Mouse (Mus musculus) embryonic fibroblast, embryonic 13.5 days (primary cell): ENCODE measurements around the gene Scamp4. TPM values are rescaled to one million over a fixed set of nuclear protein-coding genes. Genes with fewer than 3 reads are reported as not detected.

Source experiments
- H3K27ac ChIP-seq: 2 replicates; pipeline ENCODE4 v1.5.1; 2012; ENCODE audit warnings: low read length, control low read depth, inconsistent platforms; ENCODE audit not compliant: insufficient read depth
- H3K4me1 ChIP-seq: 2 replicates; pipeline ENCODE4 v1.6.1; 2011; ENCODE audit warnings: low read length; ENCODE audit not compliant: control insufficient read depth, insufficient read depth
- H3K4me3 ChIP-seq: 2 replicates; pipeline ENCODE4 v1.5.1; 2011; ENCODE audit warnings: mild to moderate bottlenecking, control low read depth, low read length; ENCODE audit not compliant: insufficient read depth
- CTCF ChIP-seq: IDR thresholded peaks from 2 replicates; pipeline ENCODE4 v1.5.1; 2011; ENCODE audit warnings: mild to moderate bottlenecking, control low read depth, low read length, moderate library complexity, borderline replicate concordance; ENCODE audit not compliant: insufficient read depth
- POLR2A ChIP-seq: IDR thresholded peaks from 2 replicates; pipeline ENCODE4 v1.6.1; 2011; ENCODE audit warnings: low read depth, mild to moderate bottlenecking, control low read depth, low read length, moderate library complexity
- polyA plus RNA-seq: library from polyadenylated mRNA; stranded (reverse); fragments of >200 nt; gene quantifications from 2 replicates; pipeline ENCODE4 v1.2.4, GENCODE M21; 2011; ENCODE audit warnings: low read depth; ENCODE audit not compliant: missing spikeins, insufficient read length

Gene Scamp4
- polyA plus RNA-seq, 1 experiment = 62.2 TPM

- Histone ChIP-seq H3K4me1 (peaks cover 3% of the 10 kb centered on the region), H3K27ac (peak within 1 kb of the TSS; percentile 74), H3K4me3 (peak within 1 kb of the TSS; percentile 84)
- TF ChIP-seq POLR2A (peak; percentile 68; the same call in 1 of the 2 replicates), CTCF (no peak)
These were observed 54.4 kb downstream of the Scamp4 start, which contains the start of gene Btbd2 for GRCm38 (mm10) chr10:80656863-80657623. Gene Btbd2 (minus strand): TSS chr10:80657071.

GRCm38 (mm10) chr10:80658194-80658840, 55.6 kb downstream of the Scamp4 start:
- peaks cover 3% of the 10 kb centered on the region for H3K4me1 ChIP-seq
- no peak overlapping the region for H3K27ac ChIP-seq
- no peak for TF ChIP-seq CTCF
- TF ChIP-seq POLR2A = no peak; the same call in 1 of the 2 replicates
- no peak overlapping the region for H3K4me3 ChIP-seq

DNA sequence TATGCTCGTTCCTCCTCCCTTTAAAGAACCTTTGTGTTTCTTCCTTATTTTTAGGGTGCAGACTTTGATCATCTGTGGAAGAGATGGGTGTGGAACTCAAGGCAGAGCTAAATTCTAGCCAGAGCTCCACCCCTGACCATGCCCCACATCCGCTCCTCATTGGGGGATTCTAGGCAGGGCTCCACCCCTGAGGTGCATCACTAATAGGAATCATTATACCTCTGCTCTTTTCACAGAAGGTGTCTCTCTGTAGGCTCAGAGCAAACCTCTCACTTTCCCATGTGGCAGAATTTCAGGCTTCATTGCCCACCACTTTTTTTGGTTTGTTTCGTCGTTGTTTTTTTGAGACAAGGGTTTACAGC, 56.1 kb downstream of the Scamp4 start:
- Histone ChIP-seq H3K27ac (no peak overlapping the region), H3K4me3 (no peak overlapping the region), H3K4me1 (peaks cover 3% of the 10 kb centered on the region)
- TF ChIP-seq POLR2A (no peak), CTCF (no peak)

- peak; percentile 43; the same call in 1 of the 2 replicates for TF ChIP-seq CTCF
- TF ChIP-seq POLR2A = no peak
- no peak overlapping the region for H3K4me3 ChIP-seq
- H3K4me1 ChIP-seq = peaks cover 3% of the 10 kb centered on the region
- no peak overlapping the region for H3K27ac ChIP-seq
These were observed 56.5 kb downstream of the Scamp4 start for GRCm38 (mm10) chr10:80659213-80659612.

- H3K27ac ChIP-seq = no peak overlapping the region
- TF ChIP-seq CTCF (peak; percentile 47; the same call in 1 of the 2 replicates), POLR2A (no peak)
- H3K4me1 ChIP-seq = 0 out of 2 replicates have a peak, but pooled peaks cover 3% of the 10 kb centered on the region
- no peak overlapping the region for H3K4me3 ChIP-seq
These were observed 58.5 kb downstream of the Scamp4 start for GRCm38 (mm10) chr10:80661149-80661548.

- Histone ChIP-seq H3K27ac (no peak overlapping the region), H3K4me1 (0 out of 2 replicates have a peak, but pooled peaks cover 3% of the 10 kb centered on the region), H3K4me3 (no peak overlapping the region)
- TF ChIP-seq CTCF (no peak), POLR2A (no peak)
These were observed 61.0 kb downstream of the Scamp4 start for GRCm38 (mm10) chr10:80663485-80664196.

DNA sequence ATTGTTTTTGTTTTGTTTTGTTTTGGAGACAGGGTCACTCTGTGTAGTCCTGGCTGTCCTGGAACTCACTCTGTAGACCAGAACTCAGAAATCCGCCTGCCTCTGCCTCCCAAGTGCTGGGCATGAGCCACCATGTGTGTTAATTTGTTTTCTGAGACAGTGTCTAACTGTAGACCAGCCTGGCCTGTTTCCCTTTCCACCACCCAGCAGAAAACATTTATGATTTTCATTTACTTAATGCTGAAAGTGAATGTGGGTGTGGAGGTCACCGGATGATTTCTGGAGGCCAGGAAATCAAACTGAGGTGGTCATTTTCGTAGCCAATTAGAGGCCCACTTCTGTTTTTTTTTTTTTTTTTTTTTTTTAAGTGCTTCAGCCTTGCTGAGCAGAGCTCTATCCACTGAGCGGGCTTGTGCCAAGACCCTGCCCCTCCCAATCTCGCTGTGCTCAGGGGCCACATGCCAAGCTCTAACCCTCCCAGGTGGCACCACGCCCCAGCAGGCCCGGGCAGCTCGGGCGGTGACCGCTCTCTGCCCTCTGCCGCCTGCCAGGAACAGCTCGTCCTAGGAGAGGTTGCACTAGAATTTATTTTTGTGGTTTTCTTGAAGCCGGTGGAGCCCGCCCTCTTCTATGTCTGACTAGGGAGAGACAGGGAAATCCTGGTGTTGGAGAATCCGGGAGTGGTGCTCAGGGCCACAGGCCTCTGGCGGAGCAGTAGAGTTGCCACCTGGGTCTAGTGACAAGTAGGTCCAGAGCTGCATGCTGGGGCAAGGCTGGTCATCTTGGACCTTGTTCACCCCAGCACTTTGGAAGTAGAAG, 61.7 kb downstream of the Scamp4 start:
- H3K4me3 ChIP-seq = no peak overlapping the region
- H3K4me1 ChIP-seq = 0 out of 2 replicates have a peak, but pooled peaks cover 3% of the 10 kb centered on the region
- no peak for TF ChIP-seq CTCF
- no peak for TF ChIP-seq POLR2A
- peak overlapping the region; percentile 54 for H3K27ac ChIP-seq

DNA sequence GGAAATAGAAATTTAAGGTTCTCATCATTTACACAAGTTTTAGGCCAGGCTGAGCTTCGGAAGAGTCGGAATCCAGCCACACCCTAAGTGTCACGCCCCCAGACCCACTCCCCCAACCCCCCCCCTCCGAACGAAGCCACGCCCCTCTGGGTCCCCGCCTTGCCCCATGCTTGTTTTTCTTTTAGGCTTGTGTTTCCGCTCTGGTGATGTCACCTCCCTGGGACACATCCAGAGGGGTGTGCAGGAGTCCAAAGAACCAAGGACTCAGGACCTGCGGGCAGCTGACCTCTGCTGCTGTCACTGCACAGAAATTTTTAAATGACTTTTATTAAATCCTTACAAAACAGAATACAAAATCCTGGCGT, 62.3 kb downstream of the Scamp4 start:
- no peak overlapping the region for H3K4me3 ChIP-seq
- 0 out of 2 replicates have a peak, but pooled peaks cover 3% of the 10 kb centered on the region for H3K4me1 ChIP-seq
- TF ChIP-seq POLR2A (no peak), CTCF (no peak)
- peak overlapping the region; percentile 55 for H3K27ac ChIP-seq

Other genes with a start within 250 kb of the Scamp4 start
- gene Plk5, start 246.4 kb upstream of the Scamp4 start, polyA plus RNA-seq = not detected in 2 replicates
- 39.1 and 40.4 TPM in 2 replicates for gene Mex3d, start 215.2 kb upstream of the Scamp4 start, polyA plus RNA-seq
- 83.3 and 99.1 TPM in 2 replicates for gene Mbd3, start 203.3 kb upstream of the Scamp4 start, polyA plus RNA-seq
- gene Uqcr11, start 196.0 kb upstream of the Scamp4 start, polyA plus RNA-seq = 182 and 231 TPM in 2 replicates
- 64.8 and 72.9 TPM in 2 replicates for gene Tcf3, start 169.2 kb upstream of the Scamp4 start, polyA plus RNA-seq
- gene Onecut3, start 108.0 kb upstream of the Scamp4 start, polyA plus RNA-seq = not detected in 2 replicates
- not detected in 2 replicates for gene Atp8b3, start 63.7 kb upstream of the Scamp4 start, polyA plus RNA-seq
- gene Rexo1, start 41.3 kb upstream of the Scamp4 start, polyA plus RNA-seq = 19.4 and 21.9 TPM in 2 replicates
- gene Klf16, start 25.6 kb upstream of the Scamp4 start, polyA plus RNA-seq = 15.5 and 15.9 TPM in 2 replicates
- 42.1 and 58.7 TPM in 2 replicates for gene Abhd17a, start 12.5 kb upstream of the Scamp4 start, polyA plus RNA-seq
- 1.4 and 2.9 TPM in 2 replicates for gene Adat3, start within 50 bp of the Scamp4 start, polyA plus RNA-seq
- gene Gm49322, start 3.1 kb downstream of the Scamp4 start, polyA plus RNA-seq = 0.63 and 0.91 TPM in 2 replicates
- 92.4 and 105 TPM in 2 replicates for gene Csnk1g2, start 20.0 kb downstream of the Scamp4 start, polyA plus RNA-seq
- gene Btbd2, start 54.2 kb downstream of the Scamp4 start, polyA plus RNA-seq = 21.2 and 22.1 TPM in 2 replicates
- 32.8 and 39.8 TPM in 2 replicates for gene Mknk2, start 75.2 kb downstream of the Scamp4 start, polyA plus RNA-seq
- gene Mob3a, start 99.1 kb downstream of the Scamp4 start, polyA plus RNA-seq = 40.9 and 56.0 TPM in 2 replicates
- 24.6 and 38.5 TPM in 2 replicates for gene Izumo4, start 99.3 kb downstream of the Scamp4 start, polyA plus RNA-seq
- 116 and 155 TPM in 2 replicates for gene Ap3d1, start 139.4 kb downstream of the Scamp4 start, polyA plus RNA-seq
- gene Dot1l, start 152.3 kb downstream of the Scamp4 start, polyA plus RNA-seq = 22.3 and 22.4 TPM in 2 replicates
- 48.0 and 49.3 TPM in 2 replicates for gene Sf3a2, start 195.3 kb downstream of the Scamp4 start, polyA plus RNA-seq
- gene Plekhj1, start 195.8 kb downstream of the Scamp4 start, polyA plus RNA-seq = 59.1 and 59.9 TPM in 2 replicates
- gene Amh, start 202.4 kb downstream of the Scamp4 start, polyA plus RNA-seq = not detected in 2 replicates
- 0.70 TPM in 1 of 2 replicates, not detected in the other for gene Jsrp1, start 210.6 kb downstream of the Scamp4 start, polyA plus RNA-seq
- 331 and 347 TPM in 2 replicates for gene Oaz1, start 223.8 kb downstream of the Scamp4 start, polyA plus RNA-seq
- gene Lingo3, start 241.2 kb downstream of the Scamp4 start, polyA plus RNA-seq = 0.19 TPM in 1 of 2 replicates, not detected in the other